Mouse (Mus musculus) central nervous system, embryonic 11.5 days (tissue): ENCODE measurements around the gene Elob. TPM values are rescaled to one million over a fixed set of nuclear protein-coding genes. Genes with fewer than 3 reads are reported as not detected.

Experiments
- polyA plus RNA-seq: library from polyadenylated mRNA; depleted of rRNA; stranded (reverse); fragments of >200 nt; gene quantifications from 2 replicates; pipeline ENCODE4 v1.2.3, GENCODE M21; 2012; rRNA removed

Gene Elob
- 524 and 676 TPM in 2 replicates for polyA plus RNA-seq

DNA sequence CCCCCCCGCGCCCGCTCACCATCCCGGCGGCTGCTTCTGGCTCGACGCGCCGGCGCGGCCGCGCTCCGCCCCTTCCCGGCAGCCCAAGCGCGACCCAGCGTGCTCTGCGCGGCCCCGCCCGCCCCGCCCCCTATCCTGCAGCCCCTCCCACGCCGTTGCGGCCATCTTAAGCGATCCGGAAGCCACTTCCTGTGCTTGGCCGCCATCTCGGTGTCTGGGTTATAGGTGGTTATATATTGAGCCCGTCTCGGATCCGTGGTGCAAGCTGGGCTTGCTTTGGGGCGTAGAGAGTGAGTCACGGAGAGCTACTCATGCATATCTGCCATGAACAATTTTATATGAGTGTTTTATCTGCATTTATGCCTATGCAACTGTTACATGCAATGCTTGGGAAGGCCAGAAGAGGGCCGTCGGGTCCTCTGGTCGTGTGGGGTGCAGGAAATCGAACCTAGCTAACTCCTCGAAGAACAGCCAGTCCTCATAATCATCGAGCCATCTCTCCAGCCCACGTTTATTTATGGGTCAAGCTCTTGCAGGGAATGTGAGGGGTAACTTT is at the start of gene Elob:
Gene Elob, minus strand, starts transcription at position 73 of the 556 bp plus-strand sequence.

DNA sequence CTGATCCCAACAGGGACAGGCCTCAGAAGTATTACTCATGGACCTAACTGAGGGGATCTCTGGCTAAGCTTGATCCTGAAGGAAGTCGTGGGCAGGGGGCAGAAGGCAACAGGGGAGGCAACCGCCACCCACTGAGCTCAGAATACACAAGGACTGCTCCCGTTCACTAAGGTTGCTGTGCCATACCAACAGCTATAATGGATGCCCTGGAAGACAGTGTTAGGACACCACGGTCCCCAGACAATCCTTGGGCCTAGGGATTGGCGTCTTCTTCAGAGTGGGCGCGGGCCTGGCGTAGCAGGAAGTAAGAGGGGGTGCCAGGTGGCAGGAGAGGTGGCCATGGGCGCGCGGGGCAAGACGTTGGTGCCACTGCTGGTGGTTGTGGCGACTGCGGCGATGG is 38.8 kb upstream of the Elob start, which contains the start of gene Prss21:
Gene Prss21, plus strand, starts transcription at position 301 of the 400 bp plus-strand sequence.

GRCm38 (mm10) chr17:23843812-23844273 is 14.9 kb upstream of the Elob start, which contains the start of the genes Prss32 and Prss41:
Prss32 (plus strand) TSS chr17:23843855.
Prss41 (minus strand) TSS chr17:23844172.

DNA sequence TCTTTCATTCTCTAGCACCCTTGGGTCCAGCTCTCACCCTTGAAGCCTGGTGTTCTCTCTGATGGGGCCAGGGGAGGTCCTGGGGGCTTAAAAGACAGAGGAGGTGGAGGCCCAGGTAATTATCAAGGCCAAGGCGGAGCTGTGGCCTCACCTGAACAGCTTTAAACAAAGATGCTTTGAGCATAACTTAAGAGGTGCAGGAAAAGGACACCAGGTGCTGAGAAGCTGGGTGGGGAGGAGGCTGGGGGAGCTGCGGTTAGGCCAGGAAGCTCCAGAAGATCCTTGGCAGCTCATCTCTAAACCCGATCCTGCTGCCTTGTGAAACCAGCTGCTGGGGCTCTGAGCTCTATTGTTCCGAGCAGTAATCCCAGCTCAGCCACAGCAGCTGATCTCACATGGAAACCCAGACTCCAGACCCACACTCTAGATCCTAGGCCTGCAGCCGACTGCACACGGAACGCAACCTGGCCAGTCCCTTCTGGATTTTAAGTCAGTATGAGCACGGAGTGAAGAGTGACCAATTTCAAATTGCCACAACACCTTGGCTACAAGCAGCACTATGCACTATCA is 7.2 kb upstream of the Elob start, which contains the start of gene Prss33:
Gene Prss33, minus strand, starts transcription at position 51 of the 570 bp plus-strand sequence.

GRCm38 (mm10) chr17:23790269-23791078 is 38.5 kb downstream of the Elob start, which contains the start of gene Srrm2:
Srrm2 (plus strand) TSS chr17:23790532.

GRCm38 (mm10) chr17:23785561-23786471 is 43.1 kb downstream of the Elob start, which contains the start of gene Flywch2:
Flywch2 (minus strand) TSS chr17:23786081.

Other genes with a start within 250 kb of the Elob start
- 30.8 and 32.9 TPM in 2 replicates for gene Zfp13, start 229.6 kb downstream of the Elob start, polyA plus RNA-seq
- gene Zscan10, start 228.3 kb downstream of the Elob start, polyA plus RNA-seq = 0.38 and 0.57 TPM in 2 replicates
- 0.74 and 1.1 TPM in 2 replicates for gene Mmp25, start 183.9 kb downstream of the Elob start, polyA plus RNA-seq
- gene Bicdl2, start 168.6 kb downstream of the Elob start, polyA plus RNA-seq = 0.19 and 0.22 TPM in 2 replicates
- 35.1 and 40.8 TPM in 2 replicates for gene Hcfc1r1, start 155.5 kb downstream of the Elob start, polyA plus RNA-seq
- 44.0 and 45.6 TPM in 2 replicates for gene Thoc6, start 155.3 kb downstream of the Elob start, polyA plus RNA-seq
- gene Tnfrsf12a, start 151.7 kb downstream of the Elob start, polyA plus RNA-seq = 2.3 and 3.4 TPM in 2 replicates
- 4.8 and 12.5 TPM in 2 replicates for gene Cldn6, start 149.9 kb downstream of the Elob start, polyA plus RNA-seq
- gene Cldn9, start 145.1 kb downstream of the Elob start, polyA plus RNA-seq = 1.6 and 2.8 TPM in 2 replicates
- 0.05 and 1.1 TPM in 2 replicates for gene 1520401A03Rik, start 106.4 kb downstream of the Elob start, polyA plus RNA-seq
- gene Pkmyt1, start 102.8 kb downstream of the Elob start, polyA plus RNA-seq = 45.2 and 56.0 TPM in 2 replicates
- gene Paqr4, start 88.3 kb downstream of the Elob start, polyA plus RNA-seq = 12.7 and 14.2 TPM in 2 replicates
- 1.4 and 6.2 TPM in 2 replicates for gene Kremen2, start 83.3 kb downstream of the Elob start, polyA plus RNA-seq
- gene Flywch1, start 57.5 kb downstream of the Elob start, polyA plus RNA-seq = 83.3 and 88.4 TPM in 2 replicates
- 28.6 and 30.1 TPM in 2 replicates for gene Flywch2, start 43.1 kb downstream of the Elob start, polyA plus RNA-seq
- 640 and 782 TPM in 2 replicates for gene Srrm2, start 38.6 kb downstream of the Elob start, polyA plus RNA-seq
- gene Prss33, start 6.9 kb upstream of the Elob start, polyA plus RNA-seq = 0.26 and 0.46 TPM in 2 replicates
- gene Prss32, start 14.7 kb upstream of the Elob start, polyA plus RNA-seq = 0.06 TPM in 1 of 2 replicates, not detected in the other
- 1.2 and 3.0 TPM in 2 replicates for gene Prss41, start 15.0 kb upstream of the Elob start, polyA plus RNA-seq
- not detected in 2 replicates for gene Prss21, start 38.9 kb upstream of the Elob start, polyA plus RNA-seq
- gene Dcpp1, start 51.7 kb upstream of the Elob start, polyA plus RNA-seq = not detected in 2 replicates
- not detected in 2 replicates for gene Dcpp2, start 51.7 kb upstream of the Elob start, polyA plus RNA-seq
- not detected in 2 replicates for gene Dcpp3, start 88.3 kb upstream of the Elob start, polyA plus RNA-seq
- gene Sbp, start 112.5 kb upstream of the Elob start, polyA plus RNA-seq = 0.08 TPM in 1 of 2 replicates, not detected in the other
- gene Sbpl, start 126.1 kb upstream of the Elob start, polyA plus RNA-seq = not detected in 2 replicates
- gene Prss30, start 151.4 kb upstream of the Elob start, polyA plus RNA-seq = 0.05 TPM in 1 of 2 replicates, not detected in the other
- gene Prss22, start 169.0 kb upstream of the Elob start, polyA plus RNA-seq = 0.22 and 0.35 TPM in 2 replicates
- gene Prss27, start 209.0 kb upstream of the Elob start, polyA plus RNA-seq = 0.15 TPM in 1 of 2 replicates, not detected in the other
- 46.7 and 67.8 TPM in 2 replicates for gene Kctd5, start 244.3 kb upstream of the Elob start, polyA plus RNA-seq